Mouse (Mus musculus): ENCODE measurements at regions not wholly inside any gene's neighbourhood (a gene's known extent, or its start where the extent isn't known, plus 50 kb on each side); places are given as distances from the start of the nearest gene placed in this dataset.

DNA sequence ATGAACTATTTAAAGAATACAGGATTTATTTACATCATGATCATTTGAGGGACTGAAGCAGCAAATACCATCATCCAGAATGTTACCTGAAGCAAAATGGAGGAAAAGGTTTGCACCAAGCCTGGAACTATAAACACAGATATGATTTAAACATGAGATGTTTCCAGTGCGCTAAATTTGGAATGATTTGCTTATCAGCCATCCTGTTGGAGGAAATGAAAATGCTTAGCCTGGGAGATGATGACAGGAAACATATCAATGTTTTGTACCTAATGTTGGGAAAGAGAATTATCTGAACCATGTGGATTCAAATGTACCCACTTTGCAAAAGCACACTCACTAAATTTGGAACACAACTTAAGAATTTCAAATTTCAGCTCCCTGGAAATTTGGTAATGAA is 149.3 kb downstream of the Adgra3 start:
- no peak for DNase-seq (ENCODE audit: extremely low spot score in 1 of 2, low spot score in 1 of 2)

- peak in 1 of 2 experiments; percentile 45 for DNase-seq (ENCODE audit: extremely low spot score in 1 of 2, low spot score in 1 of 2)
Measured at GRCm38 (mm10) chr5:49896106-49896505, 162.7 kb downstream of the Adgra3 start.

DNA sequence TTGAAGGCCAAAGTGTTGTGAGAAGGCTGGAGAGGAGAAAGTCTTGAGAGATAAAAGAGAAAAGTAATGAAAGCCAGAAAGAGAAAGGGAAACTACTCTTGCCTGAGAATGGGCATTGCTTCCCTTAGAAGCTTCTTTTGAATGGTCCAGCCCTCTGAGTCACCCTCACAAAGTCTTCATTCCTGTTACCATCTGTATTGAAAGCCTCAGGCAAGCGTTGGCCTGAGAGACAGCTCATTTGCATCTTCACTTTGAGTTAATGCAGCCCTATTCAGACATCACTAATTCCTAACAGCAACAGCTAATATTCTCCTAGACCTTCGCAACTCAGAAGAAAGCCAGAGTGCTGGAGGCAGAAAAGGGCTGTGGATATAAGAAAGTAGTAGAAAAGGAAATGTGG is 178.4 kb downstream of the Adgra3 start:
- DNase-seq (ENCODE audit: extremely low spot score in 1 of 2, low spot score in 1 of 2) = no peak

GRCm38 (mm10) chr5:49876240-49876639 is 182.6 kb downstream of the Adgra3 start:
- DNase-seq (ENCODE audit: extremely low spot score in 1 of 2, low spot score in 1 of 2) = no peak

DNA sequence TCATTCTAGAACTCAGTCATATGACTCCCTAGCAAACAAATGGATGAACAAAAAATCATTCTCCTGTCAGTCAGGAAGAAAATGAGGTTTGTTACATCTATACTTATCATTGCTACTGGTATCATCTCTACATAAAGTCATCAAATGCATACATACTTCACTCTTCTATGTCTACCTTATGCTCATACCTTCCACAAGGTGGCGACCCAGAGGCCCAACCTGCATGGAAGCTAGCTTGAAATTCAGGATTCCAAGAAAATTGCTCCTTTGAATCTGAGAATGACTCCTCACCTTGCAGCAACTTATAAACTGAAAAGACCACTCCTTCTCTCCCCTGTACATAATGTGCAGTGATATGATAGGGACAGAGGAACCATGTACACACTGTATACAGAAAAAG is 201.6 kb downstream of the Adgra3 start:
- DNase-seq (ENCODE audit: extremely low spot score in 1 of 2, low spot score in 1 of 2) = peak in 1 of 2 experiments; percentile 32

- DNase-seq (ENCODE audit: extremely low spot score in 1 of 2, low spot score in 1 of 2) = no peak
Measured at GRCm38 (mm10) chr5:49856036-49856435, 202.8 kb downstream of the Adgra3 start.

GRCm38 (mm10) chr5:49848680-49849079 is 210.1 kb downstream of the Adgra3 start:
- no peak for DNase-seq (ENCODE audit: extremely low spot score in 1 of 2, low spot score in 1 of 2)

- no peak for DNase-seq (ENCODE audit: extremely low spot score in 1 of 2, low spot score in 1 of 2)
Measured at GRCm38 (mm10) chr5:49848174-49848573, 210.6 kb downstream of the Adgra3 start.

- no peak for DNase-seq (ENCODE audit: extremely low spot score in 1 of 2, low spot score in 1 of 2)
Measured at GRCm38 (mm10) chr5:49818832-49819231, 240.0 kb downstream of the Adgra3 start.

- no peak for DNase-seq (ENCODE audit: extremely low spot score in 1 of 2, low spot score in 1 of 2)
Measured at GRCm38 (mm10) chr5:49816751-49817150, 242.1 kb downstream of the Adgra3 start.

GRCm38 (mm10) chr5:49813335-49813734 is 245.5 kb downstream of the Adgra3 start:
- DNase-seq (ENCODE audit: extremely low spot score in 1 of 2, low spot score in 1 of 2) = no peak

GRCm38 (mm10) chr5:49788494-49789160 is 263.9 kb upstream of the Kcnip4 start:
- no peak for DNase-seq (ENCODE audit: extremely low spot score in 1 of 2, low spot score in 1 of 2)

GRCm38 (mm10) chr5:49783728-49784127 is 259.0 kb upstream of the Kcnip4 start:
- DNase-seq (ENCODE audit: extremely low spot score in 1 of 2, low spot score in 1 of 2) = peak in 1 of 2 experiments; percentile 2

GRCm38 (mm10) chr5:49761054-49761453 is 236.3 kb upstream of the Kcnip4 start:
- DNase-seq (ENCODE audit: extremely low spot score in 1 of 2, low spot score in 1 of 2) = peak; percentile 2 to 19

GRCm38 (mm10) chr5:49755531-49755930 is 230.8 kb upstream of the Kcnip4 start:
- no peak for DNase-seq (ENCODE audit: extremely low spot score in 1 of 2, low spot score in 1 of 2)

GRCm38 (mm10) chr5:49712607-49713006 is 187.9 kb upstream of the Kcnip4 start:
- no peak for DNase-seq (ENCODE audit: extremely low spot score in 1 of 2, low spot score in 1 of 2)

- DNase-seq (ENCODE audit: extremely low spot score in 1 of 2, low spot score in 1 of 2) = no peak
Measured at GRCm38 (mm10) chr5:49682156-49682555, 157.4 kb upstream of the Kcnip4 start.

DNA sequence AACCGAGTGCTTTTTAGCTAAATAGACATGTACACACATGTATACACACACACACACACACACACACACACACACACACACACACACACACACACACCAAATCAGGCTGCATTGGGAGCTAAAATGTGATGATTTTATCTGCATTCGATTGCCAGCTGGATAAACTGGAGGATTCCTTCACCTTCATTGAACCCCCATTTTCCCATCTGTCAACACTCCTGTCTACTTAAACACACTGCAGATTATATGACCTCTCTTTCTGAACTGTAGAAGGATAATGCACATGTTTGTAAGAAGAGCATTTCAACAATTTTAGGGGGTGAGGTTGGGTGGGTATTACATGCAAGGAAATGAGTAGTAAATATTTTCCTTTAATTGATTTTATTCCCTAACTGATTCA is 156.8 kb upstream of the Kcnip4 start:
- DNase-seq (ENCODE audit: extremely low spot score in 1 of 2, low spot score in 1 of 2) = no peak

DNA sequence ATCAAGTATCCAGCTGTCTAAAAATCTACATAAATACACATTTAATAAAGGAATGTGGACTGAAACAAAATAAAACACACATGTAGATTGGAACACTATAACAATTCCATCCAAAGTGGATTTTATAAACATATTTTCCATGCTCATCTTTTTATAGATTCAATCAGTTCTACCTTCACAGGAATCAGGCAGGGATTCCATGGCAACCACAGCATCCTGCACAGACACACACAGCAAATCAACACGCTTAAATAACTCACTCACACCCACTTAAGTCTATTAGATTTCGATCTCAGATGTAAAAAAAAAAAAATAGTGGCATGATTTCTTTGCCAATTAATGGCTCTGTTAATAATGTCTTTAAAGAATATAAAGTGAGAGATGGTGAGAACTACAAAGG is 151.2 kb upstream of the Kcnip4 start:
- no peak for DNase-seq (ENCODE audit: extremely low spot score in 1 of 2, low spot score in 1 of 2)

- DNase-seq (ENCODE audit: extremely low spot score in 1 of 2, low spot score in 1 of 2) = no peak
Measured at GRCm38 (mm10) chr5:49665196-49665595, 140.5 kb upstream of the Kcnip4 start.

DNA sequence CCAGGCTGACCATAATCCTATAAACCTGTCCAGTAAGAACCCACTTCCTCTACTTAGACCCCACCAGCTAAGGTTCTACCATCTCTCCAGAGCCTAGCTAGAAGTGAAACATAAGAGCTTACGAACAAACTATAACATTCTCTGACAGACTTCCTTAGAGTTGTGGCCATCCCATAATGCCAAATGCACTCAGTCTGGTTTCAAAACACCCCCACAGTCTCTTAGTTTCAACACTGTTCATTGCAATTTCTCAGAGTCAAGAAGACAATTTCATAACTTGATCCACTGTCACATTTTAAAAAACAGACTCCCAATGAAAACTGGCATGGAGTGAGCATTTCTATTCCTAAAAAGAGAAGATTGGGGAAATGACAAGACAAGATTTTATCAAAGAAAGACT is 139.2 kb upstream of the Kcnip4 start:
- DNase-seq (ENCODE audit: extremely low spot score in 1 of 2, low spot score in 1 of 2) = no peak

DNA sequence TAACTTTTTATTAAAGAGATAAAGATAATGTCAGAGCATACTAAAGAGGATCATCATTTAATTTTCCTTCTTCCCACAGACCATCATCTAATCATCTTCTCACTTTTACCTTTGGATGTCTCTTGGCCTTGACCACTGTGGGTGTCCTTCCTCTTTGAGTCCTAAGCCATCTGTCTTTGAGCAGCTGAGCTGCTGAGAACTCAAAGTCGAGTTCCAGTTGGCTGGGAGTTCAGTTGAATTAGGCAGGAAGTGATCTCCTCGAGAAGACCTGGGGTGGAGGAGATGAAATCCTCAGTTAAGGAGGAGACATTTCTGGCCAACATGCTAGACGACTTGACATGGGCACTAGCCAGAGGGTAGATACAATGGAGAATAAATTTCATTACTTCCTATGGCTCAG is 137.4 kb upstream of the Kcnip4 start:
- DNase-seq (ENCODE audit: extremely low spot score in 1 of 2, low spot score in 1 of 2) = no peak

DNA sequence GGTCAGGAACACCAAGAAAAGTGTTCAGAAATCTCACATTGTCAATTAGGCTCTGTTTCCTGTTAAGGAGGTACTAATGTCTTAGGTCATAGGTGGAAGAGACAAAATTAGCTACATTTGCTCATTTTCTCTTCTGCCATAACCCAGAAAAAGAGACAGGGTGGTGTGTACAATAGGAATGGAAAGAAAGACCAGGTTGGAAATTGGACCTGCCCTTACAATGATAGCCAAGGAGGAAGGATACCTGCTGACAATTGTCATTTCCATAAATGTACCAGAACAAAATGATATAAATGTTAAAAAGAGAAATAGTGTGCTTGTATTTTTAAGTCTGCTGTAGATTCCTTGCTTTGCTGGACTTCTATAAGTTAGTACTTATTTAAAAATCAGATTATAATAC is 135.9 kb upstream of the Kcnip4 start:
- no peak for DNase-seq (ENCODE audit: extremely low spot score in 1 of 2, low spot score in 1 of 2)
